7 mouse cellular contexts compared by ENCODE assay signal in the genomic region with DNA sequence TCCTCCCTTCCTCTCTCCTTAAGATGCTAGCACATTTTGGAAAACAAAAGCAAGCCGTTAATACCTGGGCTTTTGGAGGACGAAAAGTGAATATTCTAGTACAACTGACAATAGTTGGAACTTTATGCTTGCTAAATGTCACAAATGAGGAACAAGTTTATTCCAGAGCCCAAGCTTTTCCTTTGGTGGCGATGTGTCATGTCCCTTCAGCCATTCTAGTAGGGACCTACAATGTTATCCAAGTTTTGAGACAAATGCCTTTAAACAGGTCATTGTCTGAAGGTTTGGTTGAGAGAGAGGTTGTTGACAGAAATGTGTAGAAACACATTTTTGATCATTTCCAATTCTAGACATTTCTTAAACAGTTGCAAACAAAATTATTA. TPM values are rescaled to one million over a fixed set of nuclear protein-coding genes. Genes with fewer than 3 reads are reported as not detected.
DNase-seq lines count a peak whose midpoint lies in the region; ATAC-seq and TF ChIP-seq lines count a peak whose summit lies in the region.

No protein-coding gene starts in this region.

- WGBS in lung, embryonic 16.5 days: 17% methylated on average over 3 of the region's 3 CpGs
- 21% methylated on average over 3 of the region's 3 CpGs for WGBS in forebrain, postnatal 0 days
- WGBS in limb, embryonic 14.5 days: 25% methylated on average over 3 of the region's 3 CpGs
- WGBS in stomach, embryonic 15.5 days: 23% methylated on average over 3 of the region's 3 CpGs

- H3K27ac ChIP-seq in lung, embryonic 16.5 days (ENCODE audit: low read length): peak overlapping the region; percentile 92
- H3K27ac ChIP-seq in forebrain, postnatal 0 days (ENCODE audit: low read depth, low read length): peak overlapping the region; percentile 97
- H3K27ac ChIP-seq in limb, embryonic 14.5 days (replicated peaks; ENCODE audit: low read depth, low read length): peak overlapping the region; percentile 95
- peak overlapping the region; percentile 95 for H3K27ac ChIP-seq in stomach, embryonic 15.5 days

- no peak for TF ChIP-seq POLR2A in limb, embryonic 14.5 days (IDR thresholded peaks at IDR 0.05; ENCODE audit: borderline replicate concordance, extremely low read depth, insufficient read depth, insufficient read length)

- peak overlapping the region; percentile 68 for H3K4me2 ChIP-seq in lung, embryonic 16.5 days (ENCODE audit: low read depth, low read length)
- H3K4me2 ChIP-seq in forebrain, postnatal 0 days (ENCODE audit: low read depth): peak overlapping the region; percentile 90
- H3K4me2 ChIP-seq in limb, embryonic 14.5 days (replicated peaks; ENCODE audit: low read depth, low read length, severe bottlenecking): peak overlapping the region; percentile 70
- peak overlapping the region; percentile 76 for H3K4me2 ChIP-seq in stomach, embryonic 15.5 days

- no peaks in the 10 kb centered on the region; the same call in 1 of the 2 replicates for H3K9me3 ChIP-seq in lung, embryonic 16.5 days (ENCODE audit: control insufficient read depth, low read length)
- no peaks in the 10 kb centered on the region for H3K9me3 ChIP-seq in forebrain, postnatal 0 days (ENCODE audit: low read length)
- 0 out of 2 replicates have a peak, but pooled peaks cover 5% of the 10 kb centered on the region for H3K9me3 ChIP-seq in limb, embryonic 14.5 days (ENCODE audit: control insufficient read depth, low read length)
- no peaks in the 10 kb centered on the region for H3K9me3 ChIP-seq in stomach, embryonic 15.5 days

- no peak for TF ChIP-seq CTCF in forebrain, postnatal 0 days (IDR thresholded peaks at IDR 0.05; ENCODE audit: low read depth)

- H3K4me1 ChIP-seq in lung, embryonic 16.5 days (replicated peaks; ENCODE audit: control insufficient read depth, insufficient read depth, low read length): peaks cover 13% of the 10 kb centered on the region
- peaks cover 20% of the 10 kb centered on the region; the same call in 1 of the 2 replicates for H3K4me1 ChIP-seq in forebrain, postnatal 0 days (ENCODE audit: insufficient read depth)
- H3K4me1 ChIP-seq in limb, embryonic 14.5 days (ENCODE audit: control insufficient read depth, insufficient read depth, low read length): peaks cover 5% of the 10 kb centered on the region
- H3K4me1 ChIP-seq in stomach, embryonic 15.5 days: peaks cover 3% of the 10 kb centered on the region; the same call in 1 of the 2 replicates

- H3K4me3 ChIP-seq in lung, embryonic 16.5 days (ENCODE audit: low read length): peak overlapping the region; percentile 91
- peak overlapping the region; percentile 78 for H3K4me3 ChIP-seq in forebrain, postnatal 0 days (ENCODE audit: low read depth, low read length)
- peak overlapping the region; percentile 85 for H3K4me3 ChIP-seq in limb, embryonic 14.5 days (replicated peaks; ENCODE audit: low read length)
- peak overlapping the region; percentile 90 for H3K4me3 ChIP-seq in stomach, embryonic 15.5 days (replicated peaks)

- no peaks in the 10 kb centered on the region for H3K27me3 ChIP-seq in lung, embryonic 16.5 days (ENCODE audit: control insufficient read depth, insufficient read depth, low read depth, low read length)
- no peaks in the 10 kb centered on the region for H3K27me3 ChIP-seq in forebrain, postnatal 0 days (ENCODE audit: insufficient read depth, low read length)
- no peaks in the 10 kb centered on the region for H3K27me3 ChIP-seq in limb, embryonic 14.5 days (ENCODE audit: control insufficient read depth, insufficient read depth, low read length)
- H3K27me3 ChIP-seq in stomach, embryonic 15.5 days (replicated peaks): no peaks in the 10 kb centered on the region

- H3K36me3 ChIP-seq in lung, embryonic 16.5 days (ENCODE audit: control insufficient read depth, insufficient read depth, low read length): 0 out of 2 replicates have a peak, but pooled peaks cover 5% of the 10 kb centered on the region
- 0 out of 2 replicates have a peak, but pooled peaks cover 4% of the 10 kb centered on the region for H3K36me3 ChIP-seq in forebrain, postnatal 0 days (ENCODE audit: insufficient read depth)
- peaks cover 10% of the 10 kb centered on the region; the same call in 1 of the 2 replicates for H3K36me3 ChIP-seq in limb, embryonic 14.5 days (ENCODE audit: control insufficient read depth, insufficient read depth, low read length)
- 0 out of 2 replicates have a peak, but pooled peaks cover 4% of the 10 kb centered on the region for H3K36me3 ChIP-seq in stomach, embryonic 15.5 days

- ATAC-seq in lung, embryonic 16.5 days (ENCODE audit: low read depth): no peak
- ATAC-seq in forebrain, postnatal 0 days: no peak
- no peak for ATAC-seq in limb, embryonic 14.5 days (ENCODE audit: low FRiP score, low read depth)
- no peak for ATAC-seq in stomach, embryonic 15.5 days (ENCODE audit: insufficient read depth, low FRiP score, low read depth)
- ATAC-seq in erythroid progenitor cell, adult 5-6 weeks (replicated peaks; ENCODE audit: low FRiP score, poor library complexity, severe bottlenecking): no peak

- peak overlapping the region; percentile 96 for H3K9ac ChIP-seq in lung, embryonic 16.5 days (ENCODE audit: low read length)
- peak overlapping the region; percentile 95 for H3K9ac ChIP-seq in forebrain, postnatal 0 days
- peak overlapping the region; percentile 98 for H3K9ac ChIP-seq in limb, embryonic 14.5 days (ENCODE audit: low read depth, low read length, severe bottlenecking)
- no peak overlapping the region for H3K9ac ChIP-seq in stomach, embryonic 15.5 days

- no peak for DNase-seq in lung, postnatal 25 days (ENCODE audit: low spot score)
- DNase-seq in forebrain, postnatal 0 days: no peak
- DNase-seq in limb, embryonic 14.5 days (ENCODE audit: low spot score): no peak
- no peak for DNase-seq in spleen, adult 12 weeks (ENCODE audit: low spot score)

RNA-seq across cellular contexts. Expression of a gene that starts 1.2 kb away (rescaled TPM):
- 12.0 and 12.4 TPM in 2 replicates for polyA plus RNA-seq in lung, embryonic 16.5 days (2015; fragmentation: Nextera tagmentation; extraction: Ambion mirVana)
- total RNA-seq in forebrain, postnatal 0 days (2014; rRNA removed): 19.8 and 25.4 TPM in 2 replicates
- polyA plus RNA-seq in forebrain, postnatal 0 days (2015; fragmentation: Nextera tagmentation; extraction: Ambion mirVana): 4.0 and 6.2 TPM in 2 replicates
- 84.4 and 86.0 TPM in 2 replicates for polyA plus RNA-seq in limb, embryonic 14.5 days (2012; rRNA removed)
- 32.6 and 38.2 TPM in 2 replicates for polyA plus RNA-seq in limb, embryonic 14.5 days (2014; fragmentation: Nextera tagmentation; extraction: Ambion mirVana)
- polyA plus RNA-seq in stomach, embryonic 15.5 days (2015; fragmentation: Nextera tagmentation; extraction: Ambion mirVana): 14.9 and 16.2 TPM in 2 replicates
- total RNA-seq in erythroid progenitor cell, adult 5-6 weeks (2015; ENCODE audit: low replicate concordance): not detected in 2 replicates
- total RNA-seq in erythroid progenitor cell, adult 5-6 weeks (2017; ENCODE audit: low replicate concordance): 0.90 and 1.2 TPM in 2 replicates

RNA-seq across cellular contexts. Expression of a gene that starts 25.5 kb away (rescaled TPM):
- 4.5 and 90.3 TPM in 2 replicates for polyA plus RNA-seq in lung, embryonic 16.5 days (2015; fragmentation: Nextera tagmentation; extraction: Ambion mirVana)
- 28.4 and 80.6 TPM in 2 replicates for total RNA-seq in forebrain, postnatal 0 days (2014; rRNA removed)
- 60.0 and 67.8 TPM in 2 replicates for polyA plus RNA-seq in forebrain, postnatal 0 days (2015; fragmentation: Nextera tagmentation; extraction: Ambion mirVana)
- 78.3 and 102 TPM in 2 replicates for polyA plus RNA-seq in limb, embryonic 14.5 days (2012; rRNA removed)
- polyA plus RNA-seq in limb, embryonic 14.5 days (2014; fragmentation: Nextera tagmentation; extraction: Ambion mirVana): 132 and 195 TPM in 2 replicates
- polyA plus RNA-seq in stomach, embryonic 15.5 days (2015; fragmentation: Nextera tagmentation; extraction: Ambion mirVana): 179 and 274 TPM in 2 replicates
- total RNA-seq in erythroid progenitor cell, adult 5-6 weeks (2015; ENCODE audit: low replicate concordance): 1.3 and 14.8 TPM in 2 replicates
- 2.4 and 3.3 TPM in 2 replicates for total RNA-seq in erythroid progenitor cell, adult 5-6 weeks (2017; ENCODE audit: low replicate concordance)

RNA-seq across cellular contexts. Expression of a gene that starts 47.7 kb away (rescaled TPM):
- 10.7 and 11.2 TPM in 2 replicates for polyA plus RNA-seq in lung, embryonic 16.5 days (2015; fragmentation: Nextera tagmentation; extraction: Ambion mirVana)
- total RNA-seq in forebrain, postnatal 0 days (2014; rRNA removed): 6.6 and 9.1 TPM in 2 replicates
- polyA plus RNA-seq in forebrain, postnatal 0 days (2015; fragmentation: Nextera tagmentation; extraction: Ambion mirVana): 4.9 and 6.3 TPM in 2 replicates
- polyA plus RNA-seq in limb, embryonic 14.5 days (2012; rRNA removed): 2.7 and 3.6 TPM in 2 replicates
- 11.6 and 13.7 TPM in 2 replicates for polyA plus RNA-seq in limb, embryonic 14.5 days (2014; fragmentation: Nextera tagmentation; extraction: Ambion mirVana)
- 12.0 and 12.2 TPM in 2 replicates for polyA plus RNA-seq in stomach, embryonic 15.5 days (2015; fragmentation: Nextera tagmentation; extraction: Ambion mirVana)
- 5.9 and 6.1 TPM in 2 replicates for total RNA-seq in erythroid progenitor cell, adult 5-6 weeks (2015; ENCODE audit: low replicate concordance)
- 4.2 and 5.2 TPM in 2 replicates for total RNA-seq in erythroid progenitor cell, adult 5-6 weeks (2017; ENCODE audit: low replicate concordance)
